Mouse (Mus musculus) layer of hippocampus, adult 8-10 months (tissue): ENCODE results near the gene Rsbn1l. TPM values are rescaled to one million over a fixed set of nuclear protein-coding genes. Genes with fewer than 3 reads are reported as not detected.
A peak's percentile ranks its signal among the peaks of the same experiment; 100 is the strongest.

ENCODE experiments used
- DNase-seq, 2 experiments: peaks; one replicate each; pipeline ENCODE4 v3.0.0; 2022; ENCODE audit warnings: low spot score in 2 of 2
- total RNA-seq, 4 experiments: library from RNA; stranded (reverse); gene quantifications; 2 replicates each; pipeline ENCODE4 v1.2.4; 2022

Gene Rsbn1l
- total RNA-seq: 10 to 100 TPM; 19.5 to 22.1 (median 20.8) TPM

- no peak for DNase-seq
Observed at GRCm38 (mm10) chr5:20956298-20956697, at the start of gene Rsbn1l. Gene Rsbn1l, minus strand, starts transcription at chr5:20956398.

- DNase-seq: no peak
Observed at GRCm38 (mm10) chr5:21002723-21003122, 46.5 kb upstream of the Rsbn1l start.

- no peak for DNase-seq
Observed at GRCm38 (mm10) chr5:21001622-21002315, 45.6 kb upstream of the Rsbn1l start.

- no peak for DNase-seq
Observed at GRCm38 (mm10) chr5:20998427-20998826, 42.2 kb upstream of the Rsbn1l start.

DNA sequence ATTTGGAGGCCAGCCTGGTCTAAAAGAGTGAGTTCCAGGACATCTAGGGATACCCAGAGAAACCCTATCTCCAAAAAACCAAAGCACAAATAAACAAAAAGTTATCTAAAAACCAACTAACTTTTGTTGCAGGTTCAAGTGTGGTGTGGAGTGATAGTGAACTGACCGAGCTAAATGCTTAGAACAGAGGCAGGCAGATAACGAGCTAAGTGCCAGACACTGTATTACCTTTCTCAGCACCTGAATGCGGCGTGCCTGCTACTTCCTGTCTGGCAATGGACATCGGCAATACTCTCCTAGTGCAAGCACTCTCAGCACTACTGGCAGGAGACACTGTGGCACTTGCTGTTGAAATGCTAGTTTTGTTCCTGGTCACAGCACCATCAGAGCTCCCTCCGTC is 41.4 kb upstream of the Rsbn1l start:
- no peak for DNase-seq

DNA sequence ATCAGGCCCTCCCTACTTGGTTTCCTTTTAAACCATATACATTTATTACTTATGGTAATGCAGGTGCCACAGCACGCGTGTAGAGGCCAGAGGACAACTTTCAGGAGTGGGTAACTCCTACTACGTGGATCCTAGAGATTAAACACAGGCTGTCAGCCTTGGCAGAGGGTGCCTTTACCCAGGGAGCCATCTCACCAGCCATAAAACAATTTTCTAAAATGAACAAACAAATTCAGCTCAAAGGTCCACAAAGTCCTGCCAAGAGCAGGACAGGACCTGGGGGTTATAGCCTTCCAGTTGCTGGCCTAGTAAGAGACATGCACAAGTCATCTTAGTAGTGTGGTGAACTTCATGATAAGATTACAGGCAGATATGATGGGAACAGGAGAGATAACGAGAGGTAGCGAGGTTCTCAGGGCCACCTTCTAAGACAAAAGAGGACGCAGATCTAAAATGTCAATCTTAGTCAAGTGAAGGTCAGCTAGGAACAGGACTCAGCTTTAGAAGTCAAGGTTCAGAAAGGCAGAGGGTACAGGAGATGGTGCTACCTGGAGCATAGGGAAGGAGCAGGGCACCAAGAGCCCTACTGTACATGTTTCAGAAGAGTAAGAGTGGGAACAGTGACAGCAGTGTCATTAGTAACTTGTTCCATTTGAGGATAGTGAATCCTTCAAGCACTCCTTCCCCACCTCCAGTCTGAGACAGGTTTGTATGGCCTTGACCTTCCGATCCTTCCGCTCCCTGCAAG is 34.0 kb upstream of the Rsbn1l start:
- no peak for DNase-seq

DNA sequence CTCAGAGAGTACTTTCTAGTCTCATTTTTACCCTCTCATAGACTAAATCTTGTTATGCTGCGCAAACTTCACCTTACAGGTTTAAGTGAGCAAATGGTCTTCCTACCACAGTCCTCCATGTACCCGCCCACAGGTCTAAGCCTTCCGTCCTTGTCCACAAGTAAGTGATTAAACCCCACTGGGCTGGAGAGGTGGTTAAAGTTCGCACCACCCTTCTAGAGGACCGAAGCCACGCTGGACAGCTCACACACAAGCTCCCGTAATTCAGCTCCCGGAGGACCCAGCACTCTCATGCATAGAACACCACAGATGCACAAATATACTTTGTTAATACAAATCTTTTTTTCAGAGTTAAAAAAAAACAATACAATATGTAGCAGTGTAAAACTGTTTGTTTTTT is 30.1 kb upstream of the Rsbn1l start:
- no peak for DNase-seq

DNA sequence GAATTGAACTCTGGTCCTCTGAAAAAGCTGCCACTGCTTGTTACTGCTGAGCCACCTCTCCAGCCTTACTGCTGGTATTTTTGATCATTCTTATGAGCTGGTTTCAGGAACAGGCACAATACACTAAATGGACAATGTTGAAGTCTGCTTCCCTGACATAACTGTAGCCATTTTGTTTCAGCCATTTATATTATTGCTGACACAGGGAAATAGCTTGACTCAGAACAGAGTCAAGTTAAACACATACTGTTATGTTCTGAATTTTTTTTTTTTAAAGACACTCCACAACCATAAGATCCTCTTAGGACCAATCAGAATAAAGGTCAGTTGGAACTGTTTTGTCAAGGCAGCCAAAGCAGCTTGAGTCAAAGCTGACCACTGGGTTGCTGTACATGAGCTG is 27.3 kb upstream of the Rsbn1l start:
- DNase-seq: no peak

- no peak for DNase-seq
Observed at GRCm38 (mm10) chr5:20974690-20975089, 18.5 kb upstream of the Rsbn1l start.

DNA sequence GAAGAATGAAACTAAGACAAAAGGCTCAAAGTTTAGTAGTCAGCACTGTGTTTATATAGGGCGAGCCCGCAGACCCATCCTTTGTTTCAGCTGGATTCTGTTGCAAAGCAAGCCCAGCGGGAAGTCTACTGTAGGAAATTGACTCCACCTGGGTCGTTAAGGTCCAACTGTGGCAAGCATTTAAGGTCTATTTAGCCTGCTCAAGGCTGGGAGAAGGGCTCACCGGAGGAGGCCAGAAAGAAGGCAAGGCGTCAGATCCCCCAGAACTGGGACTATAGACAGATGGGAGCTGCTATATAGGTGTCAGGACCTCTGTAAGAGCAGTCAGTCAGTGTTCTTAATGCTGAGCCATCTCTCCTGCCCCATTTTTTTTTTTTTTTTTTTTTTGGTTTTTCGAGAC is 17.8 kb upstream of the Rsbn1l start:
- no peak for DNase-seq

DNA sequence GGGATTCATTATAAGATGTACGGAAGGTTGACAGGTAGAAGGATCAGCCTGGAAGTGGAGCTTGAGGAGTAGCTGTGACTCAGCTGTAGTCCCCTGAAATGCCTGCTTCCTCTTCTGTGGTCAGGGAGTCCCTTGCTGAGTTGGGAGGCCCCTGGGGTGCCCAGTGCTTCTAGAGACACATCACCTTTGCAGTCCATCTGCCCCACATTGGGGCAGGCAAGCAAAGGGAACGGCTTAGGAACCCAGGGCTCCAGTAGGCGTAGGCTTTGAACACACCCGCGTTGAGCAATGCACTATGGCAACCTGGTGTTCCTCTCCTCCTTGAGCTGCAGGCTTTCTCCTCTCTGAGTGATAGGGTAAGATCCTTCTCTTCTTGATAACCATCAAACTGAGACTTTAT is 16.9 kb upstream of the Rsbn1l start:
- DNase-seq: no peak

GRCm38 (mm10) chr5:20968963-20969362 is 12.8 kb upstream of the Rsbn1l start:
- peak in 1 of 2 experiments; percentile 25 for DNase-seq

GRCm38 (mm10) chr5:20968493-20968892 is 12.3 kb upstream of the Rsbn1l start:
- no peak for DNase-seq

DNA sequence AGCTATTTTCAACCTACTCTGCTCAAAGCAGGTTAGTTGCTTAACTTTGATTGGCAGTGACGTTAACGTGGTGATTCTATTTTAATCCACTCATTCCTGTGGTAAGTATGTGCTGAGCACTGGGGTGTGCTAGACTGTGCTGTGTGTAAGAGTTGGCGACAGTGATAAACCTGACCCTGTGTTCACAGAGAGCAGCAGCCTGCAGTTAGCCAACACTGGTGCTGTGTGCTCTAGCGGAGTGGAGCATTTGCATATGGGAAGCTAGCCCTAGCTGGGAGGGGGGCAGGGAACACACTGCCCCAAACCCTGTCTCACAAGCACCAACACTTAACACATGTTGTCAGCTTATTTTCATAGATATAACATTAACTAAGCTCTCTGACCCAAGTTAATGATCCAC is 11.7 kb upstream of the Rsbn1l start:
- no peak for DNase-seq

DNA sequence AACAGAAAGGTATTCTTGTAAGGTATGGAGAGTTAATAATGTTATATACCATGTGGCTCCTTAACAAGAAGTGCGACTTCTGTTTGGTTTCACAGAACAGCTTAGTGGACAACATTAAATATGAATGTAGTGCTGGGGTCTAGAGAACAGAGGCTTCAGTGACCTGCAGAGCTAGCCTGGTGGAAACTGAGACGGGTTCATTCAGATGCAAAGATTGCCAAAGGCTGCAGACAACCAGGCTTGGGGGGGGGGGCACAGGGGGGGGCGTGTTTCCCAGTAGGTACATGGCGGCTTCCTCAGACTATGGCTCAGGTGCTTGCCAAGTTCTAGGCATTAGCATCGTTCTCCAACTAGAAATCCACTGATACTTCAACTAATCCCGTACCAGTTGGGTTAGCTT is 8.2 kb upstream of the Rsbn1l start:
- DNase-seq: no peak

- peak in 1 of 2 experiments; percentile 38 for DNase-seq
Observed at GRCm38 (mm10) chr5:20963295-20963694, 7.1 kb upstream of the Rsbn1l start.

DNA sequence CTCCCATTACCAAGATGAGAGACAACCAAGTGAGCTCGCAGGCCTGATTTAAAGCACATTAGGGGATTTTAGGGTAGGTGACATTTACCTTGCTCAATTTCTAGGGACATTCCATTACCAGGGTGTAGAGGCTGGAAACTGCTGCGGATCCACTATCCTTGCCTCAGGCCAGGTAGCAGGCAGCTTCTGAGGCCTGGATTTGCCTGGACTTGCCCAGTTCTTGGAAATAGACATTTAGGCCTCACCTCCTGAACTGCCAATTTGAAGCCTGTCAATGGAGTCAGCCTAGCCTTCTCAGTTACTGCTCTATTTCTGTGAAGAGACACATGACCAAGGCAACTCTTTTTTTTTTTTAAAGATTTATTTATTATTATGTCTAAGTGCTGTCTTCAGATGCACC is 4.7 kb upstream of the Rsbn1l start:
- DNase-seq: no peak

DNA sequence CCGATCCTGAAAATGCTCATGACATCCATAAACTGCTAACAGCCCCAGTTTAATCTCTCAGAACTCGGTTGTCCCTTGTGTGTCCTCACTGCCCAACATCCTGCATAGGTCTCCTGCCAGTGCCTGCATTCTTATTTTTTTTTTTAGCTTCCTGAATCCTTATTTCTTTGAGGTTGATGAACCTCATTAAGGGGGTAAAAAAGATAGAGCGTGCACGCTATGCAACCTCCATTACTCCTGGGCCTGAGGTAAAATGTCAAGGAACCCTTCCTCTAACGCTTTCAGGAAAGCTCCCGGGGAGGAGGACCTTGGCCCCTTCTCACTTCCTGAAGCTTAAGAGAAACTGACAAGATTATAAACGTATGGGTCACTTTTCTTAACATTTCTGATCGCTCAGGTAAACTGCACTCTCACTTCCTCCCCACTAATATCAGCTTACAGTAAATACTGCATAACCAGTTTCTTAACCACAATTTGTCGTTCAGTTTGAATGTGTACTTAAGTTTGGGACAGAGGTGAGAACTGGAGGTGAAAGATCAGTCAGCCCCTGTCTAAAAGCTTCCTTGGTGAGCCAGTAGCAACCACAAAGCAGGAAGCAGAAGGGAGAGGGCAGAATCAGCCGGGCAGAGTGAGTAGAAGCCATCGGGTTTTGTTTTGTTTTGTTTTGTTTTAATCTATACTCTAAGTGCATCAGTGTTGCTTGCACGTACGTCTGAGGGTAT is 923 bp downstream of the Rsbn1l start:
- no peak for DNase-seq

GRCm38 (mm10) chr5:20952337-20952925 is 3.8 kb downstream of the Rsbn1l start:
- DNase-seq: no peak

DNA sequence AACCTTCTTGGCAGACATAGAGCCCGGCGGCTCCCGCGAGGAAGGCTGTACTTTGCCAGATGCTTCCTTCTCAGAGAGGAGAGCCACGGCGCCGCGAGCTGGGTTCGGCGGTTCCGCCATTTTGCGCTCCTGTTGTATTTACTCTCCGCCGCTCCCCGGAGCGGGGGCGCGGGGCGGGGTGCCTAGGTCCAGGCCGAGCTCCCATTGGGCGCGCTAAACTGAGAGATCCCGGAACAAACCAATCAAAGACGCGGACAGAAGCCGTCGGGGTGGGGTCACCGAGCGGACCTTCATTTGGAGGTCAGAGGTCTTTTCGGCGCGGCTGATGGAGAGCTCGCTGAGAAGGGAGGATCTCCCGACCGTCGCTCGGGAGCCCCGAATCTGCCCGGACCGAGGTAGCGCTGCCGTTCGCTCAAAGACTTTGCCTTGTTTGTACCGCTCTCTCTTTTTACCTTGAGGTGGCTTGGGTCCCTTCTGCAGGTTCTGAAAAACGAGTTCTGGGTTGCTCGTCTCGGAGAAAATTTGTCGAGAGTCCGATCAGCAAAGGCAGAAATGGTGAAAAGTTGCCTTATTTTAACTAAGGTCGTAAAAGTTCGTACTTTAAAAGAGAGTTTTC is 4.4 kb downstream of the Rsbn1l start:
- peak; percentile 96 to 97 for DNase-seq

- DNase-seq: peak; percentile 22 to 32
Observed at GRCm38 (mm10) chr5:20950855-20951650, 5.1 kb downstream of the Rsbn1l start.
